Mouse (Mus musculus): ENCODE data around the gene Card9. TPM values are rescaled to one million over a fixed set of nuclear protein-coding genes. Genes with fewer than 3 reads are reported as not detected.
"Not testable (repeated sequence)": the region's sequence is repeated elsewhere in the genome, so short reads cannot be mapped to it uniquely, and the experiment has no call there.

Gene Card9
- total RNA-seq, 2 experiments from 2014 or later, result 1.5 to 2.1 TPM

DNA sequence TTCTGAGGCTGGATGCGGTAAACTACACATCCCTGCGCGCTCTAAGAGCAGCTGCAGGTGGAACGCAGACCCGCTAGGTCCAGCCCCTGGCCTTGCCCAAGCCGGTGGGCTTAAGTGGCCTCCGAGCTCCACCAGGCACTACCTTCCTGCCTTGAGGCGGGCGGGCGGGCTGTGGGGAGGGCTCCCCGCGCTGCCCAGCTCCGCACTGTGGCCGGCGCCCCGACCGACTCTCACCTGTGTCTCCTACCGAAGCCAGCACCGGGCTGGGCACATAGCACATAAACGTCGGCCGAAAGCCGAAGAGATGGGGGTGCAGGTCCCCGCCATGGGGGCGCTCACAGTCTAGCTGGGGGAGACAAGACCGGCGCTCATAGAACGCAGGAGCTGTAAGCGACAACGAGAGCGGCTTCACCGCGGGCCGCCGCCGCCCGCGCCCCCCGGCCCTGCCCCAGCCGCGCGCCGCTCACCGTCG is 28.0 kb upstream of the Card9 start:
- no peak for DNase-seq (ENCODE audit: low spot score in 2 of 2)
- Histone ChIP-seq H3K27ac (peak overlapping the region; percentile 89), H3K4me3 (peak overlapping the region; percentile 98)
- TF ChIP-seq CTCF (conservative IDR thresholded peaks at IDR 0.05), result no peak

- H3K27ac ChIP-seq, result no peak overlapping the region
- no peak for DNase-seq (ENCODE audit: low spot score in 2 of 2)
- TF ChIP-seq CTCF (conservative IDR thresholded peaks at IDR 0.05), result no peak
- H3K4me3 ChIP-seq, result no peak overlapping the region; the same call in 1 of the 2 replicates
These were observed 27.0 kb upstream of the Card9 start for GRCm38 (mm10) chr2:26387713-26388112.

GRCm38 (mm10) chr2:26380871-26381270 is 20.2 kb upstream of the Card9 start:
- not testable (repeated sequence) for DNase-seq (ENCODE audit: low spot score in 2 of 2)
- Histone ChIP-seq H3K27ac (peak overlapping the region; percentile 82; the same call in 1 of the 2 replicates), H3K4me3 (peak overlapping the region; percentile 92)

DNA sequence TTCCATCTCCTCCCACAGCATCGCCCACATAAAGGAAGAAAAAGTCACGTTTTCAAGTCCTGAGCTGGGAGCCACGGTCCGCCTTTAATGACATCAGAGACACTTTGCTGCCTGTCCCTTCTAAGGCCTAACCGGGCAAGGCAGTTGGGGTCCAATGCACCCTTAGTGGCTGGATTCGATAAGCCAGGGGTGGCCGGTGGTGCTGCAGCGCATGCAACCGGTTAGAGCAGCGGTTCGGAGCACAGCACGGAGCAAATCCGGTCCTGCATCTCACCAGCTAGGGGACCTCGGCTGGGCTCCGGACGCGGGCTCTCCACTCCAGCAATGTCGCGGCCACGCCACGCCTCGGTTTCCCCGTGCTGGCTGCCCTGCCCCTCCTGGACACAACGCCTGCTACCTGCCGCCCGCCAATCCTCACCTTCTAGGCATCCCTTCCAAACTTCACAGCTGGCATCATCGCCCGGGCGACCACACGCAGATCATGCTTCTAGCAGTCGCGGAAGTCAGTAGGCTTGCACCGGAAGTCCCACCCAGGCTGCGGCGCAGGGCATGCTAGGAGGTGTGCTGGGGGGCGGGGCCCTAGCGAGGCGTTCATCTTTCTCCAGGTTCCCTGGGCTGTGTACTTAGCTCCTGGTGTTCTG is 19.5 kb upstream of the Card9 start, which contains the start of gene Snapc4:
Gene Snapc4, minus strand, starts transcription at position 523 of the 641 bp plus-strand sequence.
- TF ChIP-seq CTCF (conservative IDR thresholded peaks at IDR 0.05), result no peak
- H3K27ac ChIP-seq, result peak within 1 kb of the TSS; percentile 82
- DNase-seq (ENCODE audit: low spot score in 2 of 2), result peak; percentile 83 to 85
- peak within 1 kb of the TSS; percentile 92 for H3K4me3 ChIP-seq

DNA sequence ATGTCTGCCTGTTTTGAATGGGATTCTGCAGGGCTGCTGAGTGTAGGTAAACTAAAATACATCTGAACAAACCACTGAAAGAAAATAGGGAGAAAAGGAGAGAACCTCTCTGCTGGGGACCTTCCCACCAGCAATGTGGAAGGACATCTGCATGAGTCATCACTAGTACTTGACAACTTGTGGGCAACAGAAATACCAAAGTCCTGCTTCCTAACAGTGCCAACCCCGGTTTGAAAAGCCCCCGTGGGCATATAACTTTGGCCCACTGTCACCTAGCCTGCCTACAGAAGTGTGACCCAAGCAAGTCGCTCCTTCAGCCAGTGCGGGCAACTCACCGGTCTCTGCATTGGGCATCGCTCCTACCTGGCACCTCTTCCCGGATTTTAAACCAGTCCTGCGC is 11.7 kb upstream of the Card9 start:
- no peak overlapping the region for H3K27ac ChIP-seq
- TF ChIP-seq CTCF (conservative IDR thresholded peaks at IDR 0.05), result no peak
- no peak overlapping the region for H3K4me3 ChIP-seq
- no peak for DNase-seq (ENCODE audit: low spot score in 2 of 2)

GRCm38 (mm10) chr2:26368572-26368971 is 7.9 kb upstream of the Card9 start:
- DNase-seq (ENCODE audit: low spot score in 2 of 2), result no peak
- Histone ChIP-seq H3K4me3 (no peak overlapping the region), H3K27ac (no peak overlapping the region)
- no peak for TF ChIP-seq CTCF (conservative IDR thresholded peaks at IDR 0.05)

- no peak for DNase-seq (ENCODE audit: low spot score in 2 of 2)
- H3K27ac ChIP-seq, result no peak overlapping the region
- TF ChIP-seq CTCF (conservative IDR thresholded peaks at IDR 0.05), result no peak
- H3K4me3 ChIP-seq, result no peak overlapping the region
These were observed 7.2 kb upstream of the Card9 start for GRCm38 (mm10) chr2:26367911-26368310.

DNA sequence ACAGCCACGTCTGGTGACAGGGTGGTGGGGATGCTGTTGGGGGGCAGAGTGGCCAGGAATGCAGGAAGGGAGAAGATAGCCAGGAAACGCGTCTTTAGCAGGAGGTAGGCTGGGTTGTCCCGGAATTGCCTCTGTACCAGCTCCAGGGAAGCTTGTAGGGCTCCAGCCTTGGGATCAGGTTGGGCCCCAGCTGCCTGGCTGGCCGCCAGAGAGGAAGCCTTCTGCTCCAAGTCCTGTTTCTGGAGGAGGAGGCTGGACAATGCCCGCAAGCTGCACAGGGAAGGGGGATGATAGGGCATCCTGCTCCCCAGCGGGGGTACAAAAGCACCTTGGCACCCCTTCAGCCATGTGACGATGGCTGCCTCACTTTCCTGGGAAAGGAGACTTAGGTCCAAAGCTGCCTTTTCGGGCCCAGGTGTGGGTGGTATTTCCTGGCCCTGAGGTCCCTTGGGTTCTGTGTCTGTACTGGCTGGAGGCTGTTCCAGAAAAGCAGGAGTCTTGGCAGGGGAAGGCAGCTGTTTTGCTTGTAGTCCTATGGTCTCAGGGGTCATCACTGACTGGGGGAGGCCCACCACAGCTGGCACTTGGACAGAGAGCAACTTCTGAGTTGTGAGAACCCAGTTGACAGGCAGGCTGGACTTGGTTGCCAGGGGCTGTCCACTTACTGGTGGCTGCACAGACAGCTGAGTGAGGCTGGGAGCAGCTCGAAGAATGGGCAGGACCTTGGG is 4.2 kb upstream of the Card9 start:
- TF ChIP-seq CTCF (conservative IDR thresholded peaks at IDR 0.05), result no peak
- no peak for DNase-seq (ENCODE audit: low spot score in 2 of 2)

GRCm38 (mm10) chr2:26363481-26363880 is 2.8 kb upstream of the Card9 start:
- DNase-seq (ENCODE audit: low spot score in 2 of 2), result no peak
- Histone ChIP-seq H3K27ac (no peak overlapping the region), H3K4me3 (no peak overlapping the region)
- no peak for TF ChIP-seq CTCF (conservative IDR thresholded peaks at IDR 0.05)

More for the DNA sequence above, 4.2 kb upstream of the Card9 start:
- H3K4me3 ChIP-seq, result no peak overlapping the region
- peak overlapping the region; percentile 8; the same call in 1 of the 2 replicates for H3K27ac ChIP-seq

GRCm38 (mm10) chr2:26362991-26363390 is 2.3 kb upstream of the Card9 start:
- no peak overlapping the region for H3K4me3 ChIP-seq
- no peak overlapping the region for H3K27ac ChIP-seq
- no peak for TF ChIP-seq CTCF (conservative IDR thresholded peaks at IDR 0.05)
- no peak for DNase-seq (ENCODE audit: low spot score in 2 of 2)

DNA sequence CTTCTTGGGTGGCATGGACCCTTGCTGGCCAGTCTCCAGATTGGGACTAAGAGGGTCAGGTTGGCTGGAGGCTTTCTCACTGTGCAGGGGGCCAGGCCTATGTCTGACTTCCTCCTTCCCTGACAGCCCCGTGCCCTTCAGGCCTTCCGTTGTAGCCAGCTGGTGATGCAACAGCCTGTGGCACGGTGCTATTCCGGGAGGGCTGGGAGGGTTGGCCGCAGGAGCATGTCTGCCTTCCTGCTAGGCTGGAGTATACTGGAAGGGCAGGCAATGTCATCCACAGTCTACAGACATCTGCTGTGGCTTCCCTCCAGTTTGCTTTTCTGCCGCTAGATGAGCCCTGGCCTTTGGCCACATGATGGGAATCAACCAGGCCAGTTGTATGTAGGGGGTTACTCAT is 735 bp downstream of the Card9 start:
- DNase-seq (ENCODE audit: low spot score in 2 of 2), result no peak
- TF ChIP-seq CTCF (conservative IDR thresholded peaks at IDR 0.05), result peak; percentile 28; the same call in 1 of the 2 replicates
- H3K27ac ChIP-seq, result no peak overlapping the region
- no peak overlapping the region for H3K4me3 ChIP-seq

DNA sequence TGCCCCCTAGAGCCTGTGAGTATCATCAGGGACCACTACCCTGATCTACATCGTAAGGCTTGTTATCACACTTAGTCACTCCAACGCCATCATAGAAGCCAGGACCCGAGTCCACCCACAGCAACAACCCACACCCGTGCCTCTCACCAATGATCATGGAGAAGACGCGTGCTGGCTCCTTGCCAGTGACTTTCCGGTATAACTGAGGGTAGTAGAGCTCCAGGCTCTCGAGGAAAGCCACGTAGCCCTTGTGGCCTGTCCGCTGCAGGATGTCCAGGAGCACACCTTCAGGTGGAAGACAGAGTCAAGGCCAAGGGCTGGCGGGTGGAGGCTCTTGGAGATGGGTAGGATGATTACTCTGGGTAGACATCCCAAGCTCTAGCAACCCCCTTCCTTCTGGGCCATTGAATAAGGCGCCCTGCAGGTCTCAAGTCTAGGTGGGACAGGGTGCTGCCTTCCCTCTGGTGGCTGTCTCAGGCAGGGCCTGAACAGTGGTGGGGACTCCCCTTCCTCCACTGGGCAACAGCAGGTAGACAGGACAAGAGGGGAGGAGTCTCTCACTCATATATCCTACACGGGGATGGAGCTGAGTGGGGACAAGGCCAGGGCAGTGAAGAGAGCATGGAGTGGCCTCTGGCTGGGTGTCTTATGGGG is 1.9 kb downstream of the Card9 start:
- H3K27ac ChIP-seq, result no peak overlapping the region
- TF ChIP-seq CTCF (conservative IDR thresholded peaks at IDR 0.05), result 0 out of 2 replicates have a peak, but pooled peaks have one; percentile 5
- H3K4me3 ChIP-seq, result no peak overlapping the region
- no peak for DNase-seq (ENCODE audit: low spot score in 2 of 2)

GRCm38 (mm10) chr2:26357484-26357883 is 3.2 kb downstream of the Card9 start:
- Histone ChIP-seq H3K4me3 (no peak overlapping the region), H3K27ac (no peak overlapping the region)
- DNase-seq (ENCODE audit: low spot score in 2 of 2), result no peak
- TF ChIP-seq CTCF (conservative IDR thresholded peaks at IDR 0.05), result peak; percentile 40
